Mouse (Mus musculus) thymus, adult 18-20 months (tissue): ENCODE data around the gene Snrk.
"Not testable (repeated sequence)": the region's sequence is repeated elsewhere in the genome, so short reads cannot be mapped to it uniquely, and the experiment has no call there.

Experiments used
- DNase-seq, 2 experiments: peaks; one replicate each; pipeline ENCODE4 v3.0.0; 2022; ENCODE audit warnings: mixed read lengths in 2 of 2

Gene Snrk

GRCm38 (mm10) chr9:122146124-122146870 lies 29.2 kb downstream of the Snrk start:
- DNase-seq, result no peak

DNA sequence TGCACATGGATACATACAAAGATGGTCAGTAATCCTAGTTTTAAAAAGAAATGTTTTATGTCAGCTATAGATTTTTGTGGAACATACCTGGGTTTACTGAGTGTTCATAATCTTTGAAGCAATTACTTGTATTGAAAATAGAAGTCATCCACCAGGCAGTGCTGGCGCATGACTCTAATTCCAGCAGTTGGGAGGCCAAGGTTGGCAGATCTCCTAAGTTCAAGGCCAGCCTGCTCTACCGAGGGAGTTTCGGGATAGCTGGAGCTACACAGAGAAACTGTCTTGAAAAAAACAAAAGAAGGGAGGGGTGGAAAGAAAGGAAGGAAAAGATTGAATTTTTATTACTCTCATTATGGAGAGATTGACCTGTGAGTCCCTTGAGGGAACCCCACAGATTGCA lies 31.3 kb downstream of the Snrk start:
- DNase-seq, result no peak

DNA sequence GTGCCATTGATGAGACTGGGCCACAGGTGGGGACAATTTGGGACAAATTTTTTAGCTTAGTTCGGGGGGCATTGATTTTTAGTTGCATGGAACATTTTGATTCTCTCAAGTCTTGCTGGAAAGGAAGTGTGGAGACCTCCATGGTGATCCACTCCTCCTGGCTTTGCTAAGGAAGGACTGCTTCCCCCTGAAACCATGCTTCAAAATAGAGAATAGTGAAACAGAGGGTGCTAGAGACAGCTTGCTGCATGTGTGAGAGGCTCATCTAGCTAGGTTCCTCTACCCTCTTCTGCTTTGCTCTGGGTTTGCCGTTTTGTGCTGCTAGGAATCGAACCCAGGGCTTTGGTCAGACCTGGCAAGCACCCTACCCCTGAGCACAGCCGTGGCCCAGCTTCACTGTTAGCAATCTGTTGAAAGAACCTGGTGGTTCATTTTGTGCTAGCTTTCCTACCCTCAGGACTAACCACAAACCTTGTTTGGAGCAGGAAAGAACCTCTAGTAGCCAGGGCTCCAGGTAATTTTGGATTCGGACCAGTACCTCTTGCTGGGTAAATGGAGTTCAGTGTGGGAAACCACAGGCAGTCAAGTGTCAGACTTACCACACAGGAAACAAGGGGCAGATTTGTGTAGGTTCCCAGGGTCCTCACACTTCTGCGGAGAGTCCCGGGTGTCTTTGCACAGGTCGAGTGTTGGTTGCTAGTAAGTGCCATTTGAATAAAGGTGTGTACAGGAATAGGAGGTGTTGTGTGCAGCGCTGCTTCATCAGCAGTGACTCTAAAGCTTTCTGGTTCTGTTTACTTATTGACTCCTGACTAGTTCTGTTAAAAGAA lies 33.1 kb downstream of the Snrk start:
- DNase-seq, result no peak

DNA sequence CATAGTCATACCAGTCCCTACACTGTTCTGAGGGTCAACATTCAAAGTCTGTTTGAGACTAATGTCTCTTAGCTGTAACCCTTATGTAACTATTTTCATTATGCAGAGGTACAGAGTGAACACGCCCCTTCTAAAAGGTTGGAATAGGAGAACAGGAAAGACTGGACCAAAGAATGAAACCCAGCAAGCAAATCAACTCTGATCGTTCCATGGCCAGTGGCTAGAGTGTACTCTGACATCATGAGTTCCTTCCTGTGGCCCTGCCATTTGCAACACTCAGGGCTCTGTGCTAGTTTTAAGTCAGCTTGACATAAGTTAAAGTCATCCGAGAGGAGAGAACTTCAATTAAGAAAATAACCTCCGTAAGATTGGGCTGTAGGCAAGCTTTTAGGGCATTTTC lies 35.0 kb downstream of the Snrk start:
- no peak for DNase-seq

GRCm38 (mm10) chr9:122152501-122152900 lies 35.4 kb downstream of the Snrk start:
- DNase-seq, result no peak

DNA sequence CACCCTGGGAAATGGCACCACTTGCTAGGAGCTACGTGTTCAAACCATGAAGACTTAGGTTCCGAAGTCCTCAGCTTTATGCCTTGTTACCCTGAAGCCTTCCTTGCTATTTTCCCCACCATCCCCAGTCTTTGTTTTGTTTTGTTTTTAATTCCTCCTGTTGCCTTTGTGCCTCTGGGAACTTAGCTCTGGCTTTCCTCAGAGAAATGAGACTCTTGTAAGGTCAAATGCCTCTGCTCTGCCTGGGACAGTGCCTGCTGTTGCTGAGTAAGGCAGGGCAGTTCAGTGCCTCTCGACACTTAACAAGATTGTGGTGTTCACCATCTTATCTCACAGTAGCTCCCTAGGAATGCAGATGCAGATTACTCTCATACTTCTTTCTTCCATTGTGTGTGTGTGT lies 36.4 kb downstream of the Snrk start:
- DNase-seq, result no peak

DNA sequence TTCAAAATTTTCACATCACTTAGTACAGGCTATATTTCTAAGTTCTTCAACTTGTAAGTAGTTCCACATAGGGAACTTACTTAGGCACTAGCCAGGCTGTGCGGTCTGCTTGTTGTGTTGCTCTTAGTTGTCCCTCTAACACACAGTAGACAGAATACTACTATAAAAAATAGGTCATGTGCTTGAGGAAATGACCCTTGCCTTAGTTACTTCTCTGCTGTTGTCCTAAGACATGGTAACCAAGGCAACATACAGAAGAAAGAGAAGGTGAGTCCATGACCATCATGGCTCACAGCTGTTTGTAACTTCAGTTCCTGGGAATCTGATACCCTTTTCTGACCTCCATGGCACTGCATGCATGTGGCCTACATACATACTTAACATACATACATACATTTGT lies 38.1 kb downstream of the Snrk start:
- no peak for DNase-seq

DNA sequence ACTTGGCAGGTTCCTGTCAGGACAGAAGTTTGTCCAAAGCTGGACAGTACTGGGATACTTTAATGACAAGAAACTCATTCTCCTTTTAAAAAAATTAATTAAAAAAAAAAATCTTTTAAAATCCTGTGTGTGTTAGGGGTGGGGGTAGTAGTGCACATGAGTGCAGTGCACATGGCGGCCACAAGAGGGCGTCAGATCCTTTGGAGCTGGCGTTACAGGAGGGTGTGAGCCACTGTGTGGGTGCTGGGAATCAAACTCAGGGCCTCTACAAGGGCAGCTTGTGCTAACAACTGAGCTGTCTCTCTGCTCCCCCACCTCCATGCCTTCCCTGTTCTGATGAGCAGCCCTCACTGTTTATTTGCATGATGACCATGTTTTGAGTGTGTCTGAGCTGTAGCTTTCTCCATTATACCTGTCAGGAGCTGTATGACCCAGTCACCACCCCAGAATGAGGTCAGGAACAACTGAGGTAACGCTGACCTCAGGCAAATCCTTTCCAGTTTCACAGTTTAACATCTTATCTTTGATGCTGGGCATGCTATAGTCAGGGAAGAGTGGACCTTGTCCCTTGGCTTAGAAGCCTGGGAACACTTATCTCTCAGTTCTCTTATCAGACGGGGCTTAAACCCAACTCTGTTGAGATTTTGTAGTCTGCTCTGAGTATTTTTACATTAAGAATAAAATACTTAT lies 39.5 kb downstream of the Snrk start:
- no peak for DNase-seq

GRCm38 (mm10) chr9:122157079-122157441 lies 40.0 kb downstream of the Snrk start:
- DNase-seq, result no peak

GRCm38 (mm10) chr9:122164535-122164934 lies 47.5 kb downstream of the Snrk start:
- DNase-seq, result no peak

DNA sequence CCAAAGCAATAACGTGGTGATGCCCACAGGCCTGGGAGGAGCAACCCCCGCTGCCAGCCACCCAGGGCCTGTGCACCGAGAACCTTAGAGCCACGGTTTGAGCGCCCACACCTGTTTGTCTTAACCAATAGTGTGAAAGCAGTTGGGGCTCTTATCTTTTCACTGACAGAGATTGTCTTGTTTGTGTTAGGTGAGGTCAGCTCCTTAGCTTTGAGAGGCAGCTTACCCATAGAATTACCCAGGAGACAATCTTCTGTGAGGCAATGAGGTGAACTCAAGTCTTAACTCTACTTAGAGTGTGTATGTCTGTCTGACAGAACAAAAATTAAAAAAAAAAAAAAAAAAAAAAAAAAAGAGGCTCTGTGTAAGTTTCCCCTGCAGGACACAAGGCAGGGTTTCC lies 50.7 kb downstream of the Snrk start:
- DNase-seq, result not testable (repeated sequence)

GRCm38 (mm10) chr9:122169901-122170300 lies 52.8 kb downstream of the Snrk start:
- no peak for DNase-seq

DNA sequence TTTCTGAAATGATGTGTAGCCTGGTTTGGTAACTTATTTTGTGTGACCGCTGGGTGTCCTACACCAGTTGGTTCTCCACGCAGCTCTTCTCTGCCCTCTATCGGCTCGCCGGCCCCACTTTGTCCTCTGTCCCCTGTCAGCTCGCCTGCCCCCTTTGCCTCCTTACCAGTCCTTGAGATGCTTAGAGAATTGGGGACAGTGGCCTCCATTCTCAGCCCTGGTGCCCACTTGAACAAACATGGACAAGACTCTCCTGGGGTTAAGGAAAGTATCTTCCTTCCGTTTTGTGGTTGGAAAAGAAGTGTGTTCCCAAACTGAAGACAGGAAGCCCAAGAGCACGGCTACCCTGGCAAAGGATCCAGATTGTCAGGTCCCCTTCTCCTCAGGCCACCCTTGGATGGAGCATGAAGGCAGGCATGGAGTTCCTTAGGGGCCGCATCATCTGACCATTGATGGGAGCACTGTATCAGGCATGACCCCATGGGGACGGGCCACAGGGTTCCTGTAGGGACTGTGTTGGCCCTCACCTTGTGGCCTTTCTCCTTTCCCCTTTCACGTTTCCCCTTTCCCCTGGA lies 55.6 kb downstream of the Snrk start:
- no peak for DNase-seq

DNA sequence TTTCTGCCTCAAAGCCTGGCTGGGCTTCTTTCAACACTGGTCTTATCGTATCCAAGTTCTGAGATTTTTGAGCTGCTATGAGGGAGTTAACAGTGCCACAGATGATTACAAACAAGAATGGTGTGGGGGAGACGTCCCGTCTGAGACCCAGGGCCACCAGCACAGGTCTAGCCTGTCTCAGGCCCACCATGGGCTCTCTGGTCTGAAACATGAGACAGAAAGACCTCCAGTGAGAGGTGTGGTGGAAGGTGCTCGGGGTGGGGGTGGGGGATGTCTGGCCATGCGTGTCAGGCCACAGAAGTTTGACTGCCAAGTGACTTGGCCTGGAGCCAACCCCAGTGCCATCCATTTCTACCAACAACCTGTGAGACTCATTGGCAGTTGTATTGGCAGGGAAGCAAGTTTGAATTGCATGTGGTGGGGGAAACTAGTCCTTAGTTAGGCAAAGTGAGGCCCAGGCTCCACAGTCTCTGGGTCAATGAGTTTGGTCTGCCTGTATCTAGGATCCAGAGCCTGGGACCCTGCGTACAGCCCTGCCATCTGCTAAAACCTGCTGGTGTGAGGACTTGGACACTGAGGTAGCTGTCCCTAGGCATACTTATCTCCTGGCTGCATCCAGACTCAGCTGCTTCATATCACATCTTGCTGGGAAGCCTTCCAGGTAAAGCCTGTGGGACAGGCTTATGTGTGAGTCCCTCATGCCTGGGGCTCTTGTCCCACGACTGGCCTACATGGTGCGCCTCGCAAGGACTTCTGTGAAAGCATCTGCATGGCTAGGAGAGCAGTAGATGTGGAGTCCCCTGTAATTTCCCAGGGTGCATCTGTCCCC lies 56.6 kb downstream of the Snrk start:
- no peak for DNase-seq

GRCm38 (mm10) chr9:122174723-122175122 lies 57.7 kb downstream of the Snrk start:
- no peak for DNase-seq

DNA sequence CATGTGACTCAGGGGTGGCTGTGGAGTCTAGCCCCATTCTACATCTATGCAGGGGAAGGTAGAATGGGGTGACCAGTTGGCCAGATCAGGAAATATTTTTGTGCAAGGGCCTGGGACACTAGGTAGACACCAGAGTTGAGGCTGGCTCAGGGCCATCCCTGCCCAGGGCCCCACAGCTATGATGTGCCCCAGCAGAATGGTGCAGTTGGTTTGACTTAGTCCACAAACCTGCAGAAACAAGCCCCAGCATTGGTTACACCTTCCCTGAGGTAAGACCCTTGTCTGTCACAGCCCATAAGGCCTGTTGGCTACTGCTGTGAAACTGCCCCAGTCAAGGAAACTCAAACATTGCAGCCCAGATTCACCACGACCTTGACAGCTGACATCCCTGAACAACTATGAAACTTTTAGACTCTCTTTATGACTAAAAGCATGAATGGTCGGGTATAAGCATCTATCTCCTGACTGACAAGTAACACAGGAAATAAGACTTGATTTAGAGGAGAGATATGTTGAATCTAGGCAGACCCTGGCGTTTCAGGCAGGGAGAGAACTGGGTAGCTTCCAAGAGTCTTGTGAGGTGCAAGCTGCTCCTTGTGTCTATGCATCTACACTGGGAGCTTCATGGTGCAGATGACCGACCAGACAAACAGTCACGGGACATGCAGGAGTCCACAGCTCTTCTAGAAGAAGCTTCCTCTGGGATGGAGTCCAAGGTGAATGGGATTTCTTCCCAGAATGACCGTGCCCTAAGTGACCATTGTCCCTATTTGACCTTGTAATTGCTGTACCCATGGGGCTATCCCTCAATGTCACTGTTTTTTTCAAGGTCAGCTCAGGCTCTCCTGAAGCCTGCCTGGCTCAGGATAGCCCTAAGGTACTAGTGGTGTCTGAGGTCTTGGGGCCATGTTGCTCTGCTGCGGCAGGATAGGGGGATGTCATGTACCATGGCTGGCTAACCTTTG lies 60.5 kb downstream of the Snrk start:
- no peak for DNase-seq

GRCm38 (mm10) chr9:122178427-122178826 lies 61.4 kb downstream of the Snrk start:
- no peak for DNase-seq

GRCm38 (mm10) chr9:122180105-122180504 lies 63.0 kb downstream of the Snrk start:
- no peak for DNase-seq

DNA sequence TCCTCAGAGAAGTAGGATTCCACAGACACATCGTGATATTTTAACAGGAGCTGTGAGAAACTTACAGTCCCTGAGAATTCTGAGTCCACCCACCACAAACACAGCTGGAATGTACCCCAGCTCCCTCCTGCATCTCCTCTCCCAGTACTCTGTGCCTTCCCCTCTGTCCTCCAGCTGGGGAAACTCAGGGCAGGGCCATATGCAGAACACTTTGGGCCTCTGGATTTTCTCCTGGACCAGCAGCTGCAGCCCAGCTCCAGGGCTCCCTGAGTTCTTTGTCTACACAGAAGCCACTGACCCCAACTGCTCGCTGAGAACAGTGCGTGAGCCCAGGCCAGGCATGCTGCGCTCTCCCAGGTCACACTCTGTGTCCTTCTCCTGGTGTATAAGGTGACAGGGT lies 66.0 kb downstream of the Snrk start:
- DNase-seq, result no peak

- no peak for DNase-seq
These were observed 67.3 kb downstream of the Snrk start for GRCm38 (mm10) chr9:122184329-122184728.

DNA sequence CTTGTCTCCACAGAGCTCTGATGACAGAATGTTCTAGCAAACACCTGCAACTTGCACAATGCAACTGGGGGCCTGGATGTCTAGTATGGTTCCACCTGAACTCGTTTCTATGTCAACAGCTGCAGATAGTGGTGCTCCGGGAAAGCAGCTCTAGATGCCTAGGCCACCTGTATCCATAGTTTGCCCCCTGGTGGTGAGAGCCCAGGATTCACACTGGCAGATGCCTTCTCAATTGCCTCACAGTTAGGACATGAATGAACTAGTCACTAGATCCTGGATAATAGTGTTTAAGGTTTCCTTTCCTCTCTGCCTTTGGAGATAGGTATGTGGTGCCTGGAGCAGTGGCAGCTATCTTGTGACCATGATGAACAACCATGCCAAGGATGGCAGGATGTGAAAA lies 68.0 kb downstream of the Snrk start:
- DNase-seq, result peak; percentile 60 to 61
